Mouse (Mus musculus) skeletal muscle tissue, postnatal 0 days (tissue): ENCODE data around the gene Gm21961. TPM values are rescaled to one million over a fixed set of nuclear protein-coding genes. Genes with fewer than 3 reads are reported as not detected.

ENCODE experiments used
- polyA plus RNA-seq: library from polyadenylated mRNA; unstranded; fragments of >200 nt; fragmentation: Nextera tagmentation; extraction: Ambion mirVana; gene quantifications from 2 replicates; pipeline ENCODE4 v1.2.1, GENCODE M21; 2015

Gene Gm21961
- not detected in 2 replicates for polyA plus RNA-seq

GRCm38 (mm10) chr15:65014804-65015203 lies at the start of gene Gm21961:
Gm21961 (minus strand) TSS chr15:65014904.

Other genes starting within 250 kb of the Gm21961 start
- not detected in 2 replicates for gene Gm21798, start 197.2 kb downstream of the Gm21961 start, polyA plus RNA-seq